Mouse (Mus musculus): ENCODE results near the gene Khk.

Khk gene

DNA sequence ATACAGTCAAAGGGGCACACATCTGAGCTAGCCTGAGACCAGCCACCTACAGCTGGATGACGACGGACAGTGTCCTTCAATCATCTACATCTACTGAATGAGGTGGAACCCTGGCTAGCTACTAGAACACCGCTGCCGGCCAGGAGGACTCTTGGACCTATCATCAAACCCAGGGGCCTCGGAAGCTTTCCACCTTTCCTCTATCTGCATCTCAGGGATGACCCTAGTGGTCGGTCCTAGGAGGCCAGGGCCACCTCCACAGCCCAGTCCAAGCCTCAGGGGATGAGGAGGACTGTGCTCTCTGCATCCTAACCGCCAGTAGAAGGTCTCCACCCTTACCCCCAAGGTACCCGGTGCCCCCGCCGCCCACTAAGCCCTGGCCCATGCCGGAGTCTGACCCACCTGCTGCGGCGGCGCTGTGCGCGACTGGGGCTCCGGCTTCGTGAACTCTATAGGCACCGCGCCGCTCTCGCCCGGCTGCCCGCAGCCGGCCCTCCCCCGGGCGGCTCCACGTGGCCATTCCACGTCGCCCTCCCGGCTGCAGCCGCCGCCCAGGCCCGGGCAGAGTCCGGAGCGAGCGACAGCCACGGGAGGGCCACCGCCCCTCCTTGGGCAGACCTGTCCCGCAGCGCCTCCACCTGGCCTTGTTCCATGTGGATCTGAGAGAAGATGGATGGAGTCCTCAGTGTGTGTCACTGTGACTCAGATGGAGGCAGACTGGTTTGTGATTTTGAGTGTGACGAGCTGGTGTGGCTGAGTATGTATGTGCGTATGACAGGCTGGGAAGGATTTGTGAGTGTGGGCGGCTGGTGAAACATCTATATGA is 23.9 kb downstream of the Khk start, which contains the start of gene Cgref1:
Cgref1 (minus strand) TSS at position 636 of the 826 bp plus-strand sequence.
- peak; percentile 66 for DNase-seq

DNA sequence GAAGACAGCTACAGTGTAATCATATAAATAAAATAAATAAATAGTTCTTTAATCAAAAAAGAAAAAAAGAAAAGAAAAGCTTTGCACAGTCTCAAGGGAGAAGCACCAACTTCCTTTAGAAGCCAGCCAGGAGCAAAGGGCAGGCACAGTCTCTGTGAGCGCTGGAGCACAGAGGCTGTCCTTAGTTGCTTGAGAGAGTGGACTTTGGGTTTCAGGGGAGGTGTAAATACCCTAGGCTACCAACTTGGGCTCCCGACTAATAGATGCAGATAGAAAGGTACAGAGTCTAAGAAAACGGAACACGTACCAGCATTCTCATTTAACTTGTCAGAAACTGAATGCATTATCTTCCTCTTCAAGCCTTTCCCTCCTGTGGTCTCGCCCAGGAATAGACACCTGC is 27.4 kb downstream of the Khk start:
- no peak for DNase-seq

GRCm38 (mm10) chr5:30949654-30950326 is 28.6 kb downstream of the Khk start:
- DNase-seq = peak; percentile 97

- DNase-seq = no peak
Measured at GRCm38 (mm10) chr5:30950451-30950850, 29.2 kb downstream of the Khk start.

DNA sequence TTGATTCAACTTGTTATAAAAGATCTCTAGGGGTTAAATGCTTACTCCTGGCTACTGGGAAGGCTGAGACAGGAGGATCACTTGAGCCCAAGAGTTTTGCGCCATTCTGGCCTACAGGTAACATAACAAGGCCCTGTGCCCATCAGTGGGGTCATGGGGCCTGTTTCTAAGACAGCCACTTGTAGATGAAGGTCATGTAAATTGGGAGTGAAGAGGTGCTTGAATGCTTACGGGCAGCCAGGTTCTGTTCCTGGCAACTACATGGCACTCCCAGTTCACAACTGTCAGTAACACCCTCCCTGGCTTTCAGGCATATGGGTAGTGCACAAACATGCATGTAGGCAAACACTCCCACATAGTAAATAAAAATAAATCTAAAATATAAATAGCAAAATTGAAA is 29.7 kb downstream of the Khk start:
- no peak for DNase-seq

- no peak for DNase-seq
Measured at GRCm38 (mm10) chr5:30951706-30952105, 30.5 kb downstream of the Khk start.

DNA sequence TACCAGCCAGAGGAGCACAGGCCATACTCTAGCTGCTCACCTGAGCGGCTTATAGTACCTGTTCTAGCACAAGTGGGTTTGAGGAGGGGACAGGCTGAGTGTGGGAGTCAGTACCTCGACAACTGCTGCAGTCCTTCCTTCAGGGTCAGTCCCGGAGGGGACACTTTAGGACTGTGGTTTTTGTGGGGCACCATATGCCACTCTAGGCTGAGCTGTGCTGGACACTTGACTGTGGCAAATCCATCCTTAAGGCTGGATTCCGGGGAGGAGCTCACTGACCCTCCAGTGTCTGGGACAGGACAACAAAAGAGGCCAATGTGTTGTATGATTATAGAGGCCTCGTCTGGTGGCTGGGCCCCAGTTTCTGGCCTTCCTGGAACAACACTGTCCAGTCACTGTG is 31.3 kb downstream of the Khk start:
- DNase-seq = no peak

DNA sequence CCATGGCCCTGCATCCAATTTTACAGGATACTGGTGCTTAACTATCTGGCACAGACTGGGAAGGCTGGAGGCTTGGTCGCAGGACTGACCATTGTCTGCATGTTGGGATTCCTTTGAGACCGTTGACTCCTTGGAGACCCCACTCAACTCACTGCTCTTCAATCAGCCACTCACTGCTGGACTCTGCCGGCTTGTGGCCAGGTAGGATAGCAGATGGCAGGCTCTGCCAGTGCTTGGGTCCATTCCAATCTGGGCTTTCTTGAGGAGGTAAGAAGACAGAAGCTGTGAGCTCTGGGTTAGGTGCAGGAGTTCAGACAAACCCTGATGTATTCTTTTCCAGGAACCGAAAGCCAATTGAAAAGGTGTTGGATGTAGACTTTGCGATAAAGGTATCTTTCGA is 32.8 kb downstream of the Khk start:
- DNase-seq = no peak

DNA sequence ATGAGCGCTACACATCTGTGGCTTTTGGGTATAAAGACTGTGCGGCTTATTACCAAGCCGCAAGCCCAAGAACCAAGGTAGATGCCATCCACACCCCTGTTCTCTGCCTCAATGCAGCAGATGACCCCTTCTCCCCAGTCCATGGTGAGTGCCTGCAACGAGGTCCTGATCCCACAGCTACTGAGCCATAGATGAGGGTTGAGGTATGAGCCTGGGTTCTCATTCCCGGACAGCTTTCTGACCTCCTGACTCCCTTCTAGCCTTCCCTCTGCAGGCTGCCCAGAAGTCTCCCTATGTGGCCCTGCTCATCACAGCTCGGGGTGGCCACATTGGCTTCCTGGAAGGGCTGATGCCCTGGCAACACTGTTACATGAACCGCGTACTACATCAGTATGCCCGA is 33.3 kb downstream of the Khk start:
- no peak for DNase-seq

DNA sequence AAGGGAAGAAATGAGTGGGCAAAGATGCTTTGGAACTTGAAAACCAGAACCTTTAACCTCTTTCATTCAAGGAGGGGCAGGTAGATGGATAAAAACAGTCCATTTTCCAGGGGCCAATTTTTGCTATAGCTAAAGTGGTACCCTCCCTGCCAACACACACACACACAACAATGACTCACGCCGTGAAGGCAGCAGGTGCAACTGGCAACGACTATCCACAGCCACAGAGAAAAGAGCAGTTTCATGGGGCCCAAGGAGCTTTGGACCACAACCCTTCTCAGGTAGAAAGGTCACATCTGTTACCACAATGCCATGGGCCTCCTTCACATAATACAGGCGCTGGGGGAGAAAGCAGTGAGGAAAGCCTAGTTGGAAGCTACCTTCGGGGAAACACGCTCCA is 34.5 kb downstream of the Khk start:
- DNase-seq = no peak

DNA sequence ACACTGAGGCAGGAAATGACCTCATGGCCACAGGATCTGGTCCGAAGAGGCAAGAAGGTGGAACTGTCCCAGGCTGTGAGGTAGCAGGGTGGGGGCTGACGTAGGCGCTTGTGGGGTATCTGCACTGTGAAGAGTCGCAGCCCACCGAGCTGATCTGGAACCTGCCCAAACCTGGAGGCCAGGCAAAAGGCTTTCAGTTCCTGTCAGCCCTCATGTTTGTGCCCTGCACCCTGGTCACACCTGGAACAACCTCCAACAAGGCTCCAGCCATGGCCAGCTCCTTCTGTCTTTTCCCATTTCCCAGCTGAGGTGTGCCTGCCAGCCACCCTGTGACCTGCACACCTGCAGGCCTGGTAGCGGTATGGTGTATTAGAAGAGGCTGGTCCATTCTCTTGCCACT is 36.7 kb downstream of the Khk start:
- DNase-seq = no peak

DNA sequence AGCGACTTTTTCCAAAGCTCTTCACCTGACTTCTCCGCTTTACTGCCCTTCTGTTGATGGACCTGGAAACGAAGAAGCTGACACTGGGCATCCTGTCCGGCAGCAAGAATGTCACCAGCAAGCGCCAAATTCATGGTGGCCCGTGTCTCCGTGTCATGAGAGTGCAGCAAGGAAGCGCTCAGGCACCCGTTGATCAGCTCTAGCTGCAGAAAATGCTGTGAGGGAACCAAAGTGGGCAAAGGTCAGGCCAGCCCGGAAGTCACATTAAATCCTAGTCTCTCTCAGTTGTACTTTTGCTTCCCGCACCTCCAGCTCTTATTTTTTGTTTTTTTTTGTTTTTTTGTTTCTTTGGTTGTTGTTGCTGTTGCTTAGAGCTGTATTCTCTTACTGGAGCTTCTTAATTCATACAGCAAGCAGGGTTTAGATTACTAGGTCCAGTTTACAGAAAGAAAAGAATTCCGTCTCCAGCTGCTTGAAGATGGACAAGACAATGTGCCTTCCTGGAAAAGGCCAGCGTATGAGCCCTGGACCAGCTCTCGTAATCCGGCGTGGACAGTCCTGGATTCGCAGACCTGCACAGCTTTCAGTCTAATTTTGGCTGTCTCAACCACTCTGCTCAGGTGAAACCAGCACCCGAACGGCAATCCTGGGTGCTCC is 38.1 kb downstream of the Khk start:
- no peak for DNase-seq

DNA sequence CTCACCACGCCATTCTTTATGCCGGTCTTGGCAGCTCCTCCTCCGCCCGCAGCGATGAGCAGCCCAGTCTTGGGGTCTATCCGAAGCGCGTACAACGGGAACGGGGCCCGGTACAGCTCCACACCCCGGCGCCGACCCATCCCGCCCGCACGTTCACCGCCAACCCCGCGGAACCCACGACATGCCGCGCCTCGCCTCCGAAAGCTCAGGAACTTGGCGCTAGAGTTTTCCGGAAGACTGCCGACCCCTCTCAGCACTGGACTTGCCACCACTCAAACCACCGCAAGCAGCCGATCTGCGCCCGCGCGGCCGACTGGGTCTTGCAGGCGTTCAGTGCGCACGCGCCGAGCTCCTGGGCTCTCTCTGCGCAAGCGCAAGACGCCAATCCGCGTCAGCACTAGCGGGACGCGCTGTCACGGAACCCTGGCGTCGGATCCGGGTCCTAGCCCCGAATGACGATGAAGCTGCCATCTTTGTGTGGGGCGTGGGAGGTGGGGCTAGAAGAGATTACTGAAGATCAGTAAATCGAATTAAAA is 38.8 kb downstream of the Khk start, which contains the start of gene Preb:
Preb (minus strand) TSS at position 396 of the 536 bp plus-strand sequence.
- peak; percentile 99 for DNase-seq

GRCm38 (mm10) chr5:30960814-30961213 is 39.6 kb downstream of the Khk start:
- no peak for DNase-seq

- no peak for DNase-seq
Measured at GRCm38 (mm10) chr5:30961545-30962505, 40.6 kb downstream of the Khk start.

DNA sequence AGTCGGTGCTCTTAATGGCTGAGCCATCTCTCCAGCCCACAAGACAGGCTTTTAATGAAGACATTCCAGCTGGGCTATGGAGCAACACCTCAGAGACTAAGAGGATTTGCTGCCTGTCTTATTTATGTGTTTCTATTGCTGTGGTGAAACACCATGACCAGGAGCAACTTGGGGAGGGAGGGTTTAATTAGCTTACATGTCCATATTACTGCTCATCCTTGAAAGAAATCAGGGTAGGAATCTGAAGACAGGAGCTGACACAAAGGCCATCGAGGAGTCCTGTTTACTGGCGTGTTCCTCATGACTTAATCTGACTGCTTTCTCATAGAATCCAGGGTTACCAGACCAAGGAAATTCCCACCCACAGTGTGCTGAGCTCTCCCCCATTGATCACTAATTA is 42.7 kb downstream of the Khk start:
- DNase-seq = no peak

DNA sequence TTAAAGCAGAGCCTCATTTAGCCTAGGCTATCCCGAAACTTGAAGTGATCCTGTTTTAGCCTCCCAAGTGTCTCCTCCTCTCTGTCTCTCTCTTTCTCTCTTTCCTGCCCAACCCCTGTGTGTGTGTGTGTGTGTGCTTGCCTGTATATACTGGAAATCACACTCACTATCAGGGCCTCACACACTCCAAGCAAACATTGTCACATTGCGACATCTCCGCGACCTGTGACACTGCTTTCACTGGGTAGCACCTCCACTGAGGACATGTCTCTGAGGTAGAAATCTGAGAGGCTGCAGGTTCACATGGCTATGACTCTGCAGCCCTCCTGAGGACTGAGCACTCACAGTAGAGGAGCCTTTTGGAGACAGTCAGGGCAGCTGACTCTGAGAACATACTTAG is 45.0 kb downstream of the Khk start:
- no peak for DNase-seq

DNA sequence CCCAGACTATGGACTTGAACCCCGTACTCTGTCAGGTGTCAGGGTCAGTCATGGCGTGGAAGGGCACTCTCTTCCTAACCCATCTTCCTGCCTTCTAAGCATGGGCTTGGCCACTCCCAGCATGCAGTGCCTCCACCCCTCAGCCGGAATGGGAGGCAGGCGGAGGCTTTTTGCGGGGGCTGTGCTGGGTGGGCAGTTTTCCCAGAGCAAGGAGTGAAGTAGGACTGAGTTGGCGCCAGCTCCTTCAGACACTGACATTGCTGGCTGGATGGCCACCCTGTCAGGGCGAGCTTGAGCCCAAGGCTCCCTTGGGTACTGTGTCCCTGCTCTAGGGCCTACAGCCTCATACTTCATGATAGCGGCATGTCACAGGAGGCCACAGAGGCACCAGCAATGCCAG is 47.2 kb downstream of the Khk start, which contains the start of gene Tcf23:
Tcf23 (plus strand) TSS at position 247 of the 400 bp plus-strand sequence.
- DNase-seq = no peak

DNA sequence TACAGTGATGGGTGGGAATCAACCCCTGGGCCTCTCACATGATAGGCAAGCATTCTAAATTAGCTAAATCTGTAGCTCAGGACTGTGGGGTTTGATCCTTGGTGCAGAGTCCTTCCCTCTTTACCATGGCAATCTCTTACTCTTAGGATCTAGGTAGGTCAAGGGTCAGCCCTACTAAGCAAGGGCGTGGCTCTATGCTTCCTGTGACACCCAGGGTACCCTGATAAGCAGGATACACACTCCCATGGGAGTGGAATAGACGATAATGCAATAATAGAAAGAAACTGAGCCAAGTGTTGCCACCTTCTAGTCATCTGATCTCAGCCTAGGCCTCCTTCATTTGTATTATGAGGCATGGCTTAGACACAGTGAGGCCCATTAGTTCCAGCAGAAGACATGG is 48.2 kb downstream of the Khk start:
- no peak for DNase-seq

DNA sequence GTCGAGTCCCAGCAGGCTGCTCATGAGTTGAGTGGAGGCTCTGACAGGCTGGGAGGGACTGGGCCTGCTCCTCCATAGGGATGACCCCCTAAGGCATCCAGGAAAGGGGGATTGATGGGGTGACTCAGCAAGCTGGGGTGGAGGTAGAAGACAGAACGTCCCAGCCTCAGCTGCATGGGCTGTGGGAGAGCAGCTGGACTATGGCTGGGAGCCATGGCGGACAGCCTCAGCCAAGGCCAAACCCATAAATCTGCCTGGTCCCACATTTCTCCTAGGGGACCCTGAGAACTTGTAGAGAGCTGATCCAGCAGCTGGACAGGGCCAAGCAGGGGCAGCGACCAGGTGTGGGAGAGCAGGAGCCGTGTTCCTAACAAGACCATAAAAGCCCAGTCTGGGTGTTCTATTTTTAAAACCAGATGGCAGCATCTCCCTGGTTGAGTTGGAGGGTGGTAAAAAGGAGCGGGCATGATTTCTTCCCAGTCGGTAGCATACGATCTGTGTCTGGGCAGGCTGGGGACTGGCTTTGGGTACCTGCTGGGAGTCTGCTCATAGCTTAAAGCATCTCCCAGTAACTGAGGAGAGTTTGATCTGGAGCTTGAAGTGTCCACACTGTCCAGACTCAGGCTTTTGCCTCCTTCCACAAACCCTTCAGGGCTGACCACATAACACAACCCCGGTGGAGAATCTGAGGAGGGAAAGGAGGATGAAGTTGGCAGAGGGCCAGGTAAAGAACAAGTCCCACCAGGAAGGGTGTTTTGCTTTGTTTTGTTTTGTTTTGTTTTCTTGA is 53.8 kb downstream of the Khk start:
- no peak for DNase-seq

Data from thymus, postnatal 4 days (tissue).